Mouse (Mus musculus) neural tube, embryonic 10.5 days (tissue): ENCODE measurements around the gene Myt1.
"Not testable (repeated sequence)": the region's sequence is repeated elsewhere in the genome, so short reads cannot be mapped to it uniquely, and the experiment has no call there.

Experiments
- DNase-seq: peaks from one replicate; pipeline ENCODE4 v3.0.0-alpha.2; 2017; ENCODE audit warnings: low spot score; ENCODE audit errors: extremely low spot score

The Myt1 gene

DNA sequence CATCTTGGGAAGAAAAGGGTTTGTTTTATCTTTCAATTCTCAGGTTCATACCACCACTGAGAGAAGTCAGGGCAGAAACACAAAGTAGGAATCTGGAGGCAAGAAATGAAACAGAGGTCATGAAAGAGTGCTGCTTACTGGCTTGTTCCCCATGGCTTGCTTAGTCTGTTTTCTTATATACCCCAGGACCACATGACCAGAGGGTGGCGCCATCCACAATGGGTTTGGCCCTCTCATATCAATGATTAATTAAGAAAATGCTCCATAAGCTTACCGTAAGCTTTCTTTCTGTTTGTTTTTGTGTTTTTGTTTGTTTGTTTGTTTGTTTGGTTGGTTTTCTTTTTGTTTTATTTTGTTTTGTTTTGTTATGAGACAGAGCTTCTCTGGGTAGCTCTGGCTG, 14.6 kb downstream of the Myt1 start:
- no peak for DNase-seq

DNA sequence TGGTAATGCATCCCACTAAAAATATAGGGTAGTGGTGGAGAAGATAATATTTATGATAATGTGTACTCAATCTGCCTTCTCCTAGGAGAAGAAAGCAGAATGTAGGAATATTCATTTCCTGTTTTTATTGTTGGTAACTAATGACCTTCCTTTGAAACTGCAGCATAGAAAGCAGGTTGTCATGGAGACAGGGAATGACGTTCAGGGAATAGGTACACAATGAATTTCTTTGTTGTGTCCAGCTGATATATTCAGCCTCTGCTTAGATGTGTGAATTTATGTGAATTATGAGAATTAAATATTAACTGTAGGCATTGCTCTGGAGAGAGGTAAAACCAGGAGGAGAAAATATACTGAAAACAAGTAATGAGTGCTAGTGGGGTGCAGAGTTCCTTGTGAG, 18.3 kb downstream of the Myt1 start:
- no peak for DNase-seq

DNA sequence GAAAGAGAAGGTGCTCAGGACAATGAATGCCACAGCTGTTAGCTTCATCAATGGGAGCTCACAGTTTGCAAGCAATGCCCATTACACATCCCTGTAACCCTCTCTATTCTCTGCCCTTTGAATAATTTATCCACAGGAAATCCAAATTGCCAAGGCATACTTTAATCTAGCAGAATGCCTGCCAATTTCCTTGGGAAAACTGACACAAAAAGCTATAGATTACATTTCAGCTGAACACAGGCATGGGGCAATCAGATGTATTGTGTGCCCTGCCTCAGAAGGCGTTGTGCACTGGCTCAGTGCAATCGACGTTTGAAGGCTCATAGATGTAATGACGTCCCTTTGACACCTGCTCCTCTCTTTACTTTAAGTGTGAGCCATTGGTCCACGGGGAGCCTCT, 24.7 kb downstream of the Myt1 start:
- no peak for DNase-seq

DNA sequence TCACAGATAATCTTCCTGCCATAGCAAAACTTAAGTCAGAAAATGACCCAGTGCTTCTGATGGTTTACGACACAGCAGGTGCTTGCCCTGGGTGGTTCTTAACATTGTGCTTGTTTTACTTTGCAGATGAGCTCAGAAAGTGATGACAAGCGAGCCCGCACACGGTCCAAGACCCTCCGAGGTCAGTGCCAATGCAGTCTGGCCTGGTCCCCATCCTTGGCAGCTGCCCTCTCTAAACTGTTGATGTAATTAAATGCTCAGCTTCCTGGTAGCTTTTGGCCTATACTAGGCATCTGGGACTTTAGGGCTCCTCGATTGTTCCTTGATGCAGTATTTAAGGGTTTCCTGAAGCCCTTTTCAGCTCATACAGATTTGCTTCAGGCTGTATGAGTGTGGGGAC, 26.3 kb downstream of the Myt1 start:
- no peak for DNase-seq

DNA sequence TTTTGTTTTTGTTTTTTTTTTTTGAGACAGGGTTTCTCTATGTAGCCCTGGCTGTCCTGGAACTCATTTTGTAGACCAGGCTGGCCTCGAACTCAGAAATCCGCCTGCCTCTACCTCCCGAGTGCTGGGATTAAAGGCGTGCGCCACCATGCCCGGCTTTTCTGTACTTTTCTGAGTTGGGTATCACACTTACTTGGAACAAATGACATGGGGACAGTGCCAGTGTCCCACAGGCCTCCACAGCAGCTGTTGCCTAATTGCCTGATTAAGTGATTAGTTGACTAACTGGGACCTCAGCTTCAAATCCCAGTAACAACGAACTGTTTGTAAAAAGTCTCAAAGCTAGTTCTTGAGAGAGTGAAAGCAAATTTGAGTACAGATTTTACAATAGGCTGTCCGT, 30.1 kb downstream of the Myt1 start:
- not testable (repeated sequence) for DNase-seq

- no peak for DNase-seq
These were observed 32.6 kb downstream of the Myt1 start for GRCm38 (mm10) chr2:181795641-181796130.

DNA sequence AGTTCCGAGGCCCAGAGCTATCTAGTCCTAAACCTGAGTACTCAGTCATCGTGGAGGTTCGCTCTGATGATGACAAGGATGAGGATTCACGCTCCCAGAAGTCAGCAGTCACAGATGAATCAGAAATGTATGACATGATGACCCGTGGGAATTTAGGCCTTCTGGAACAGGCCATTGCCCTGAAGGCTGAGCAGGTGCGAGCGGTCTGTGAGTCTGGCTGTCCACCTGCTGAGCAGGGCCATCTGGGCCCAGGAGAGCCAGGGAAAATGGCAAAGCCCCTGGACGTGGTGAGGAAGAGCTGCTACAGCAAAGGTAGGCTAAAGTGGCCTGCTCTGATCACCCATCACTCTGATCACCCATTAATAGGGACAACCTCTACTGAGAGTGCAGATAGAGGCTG, 34.5 kb downstream of the Myt1 start:
- DNase-seq = no peak

DNA sequence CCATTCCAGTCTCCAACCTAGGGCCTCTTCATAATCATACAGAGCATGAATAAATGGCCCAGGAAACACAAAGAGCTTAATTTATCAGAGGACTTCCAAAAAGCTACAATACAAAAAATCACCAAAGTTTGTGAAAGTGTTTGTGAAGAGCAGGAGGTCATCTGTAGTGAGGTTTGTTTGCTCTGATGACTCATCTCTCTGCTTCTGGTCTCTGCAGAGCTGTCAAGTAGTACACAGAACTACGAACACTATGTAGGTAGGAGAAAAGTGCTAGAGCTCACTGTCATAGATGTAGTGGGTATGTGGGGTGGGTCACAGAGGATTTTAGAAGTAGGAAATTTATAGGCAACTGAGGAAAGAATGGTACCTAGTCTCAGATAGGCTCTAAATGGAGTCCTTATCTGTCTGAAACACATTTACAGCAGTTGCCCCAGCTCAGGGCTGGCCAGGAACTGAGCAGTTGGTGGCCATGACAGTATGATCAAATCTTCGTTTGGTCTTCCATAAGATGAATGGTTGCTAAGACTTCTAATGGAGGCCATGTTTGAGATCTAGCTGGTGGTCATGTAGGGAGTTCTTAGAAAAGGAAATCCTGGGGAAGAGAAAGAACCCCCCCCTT, 66.0 kb downstream of the Myt1 start:
- DNase-seq = no peak

DNA sequence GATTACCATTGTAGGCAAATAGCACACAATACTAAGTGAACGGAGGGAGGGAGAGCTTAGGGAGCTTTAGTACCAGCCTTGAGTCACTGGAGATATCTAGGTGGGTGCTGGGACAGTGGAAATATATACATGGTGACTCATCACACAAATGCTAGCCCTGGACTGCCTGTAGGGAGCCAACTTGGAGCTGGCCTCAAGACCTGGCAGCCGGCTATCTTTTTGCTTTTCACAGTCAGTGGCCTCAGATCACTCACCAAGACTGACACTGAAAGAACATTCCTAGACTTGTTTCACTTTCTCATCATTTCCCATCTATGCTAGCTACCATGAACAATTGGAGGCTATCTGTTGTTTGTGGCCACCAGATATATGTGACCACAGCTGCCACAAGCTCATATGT, 69.6 kb downstream of the Myt1 start:
- DNase-seq = no peak

GRCm38 (mm10) chr2:181837372-181838292, 74.5 kb downstream of the Myt1 start, which contains the start of gene Pcmtd2:
Gene Pcmtd2 (plus strand): TSS chr2:181837854.
- DNase-seq = peak; percentile 89

DNA sequence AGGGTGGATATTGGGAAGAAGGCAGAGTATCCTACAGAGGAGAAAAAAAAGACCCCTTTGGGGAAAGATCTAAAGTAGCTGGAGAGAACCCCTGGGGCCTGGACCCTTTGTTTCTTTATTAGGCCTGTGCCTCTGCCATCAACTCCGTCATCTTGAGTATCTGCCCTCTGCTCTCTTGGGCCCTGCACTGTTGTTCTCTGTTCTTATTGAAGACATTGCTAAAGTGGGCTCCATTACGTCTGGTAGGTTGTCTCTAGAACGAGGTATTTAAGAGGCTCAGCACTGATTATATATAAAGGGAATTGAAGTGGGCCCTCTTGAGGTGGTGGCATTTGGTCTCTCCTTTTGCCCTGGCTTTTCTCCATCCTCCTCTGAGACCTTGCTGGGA, 75.2 kb downstream of the Myt1 start:
- no peak for DNase-seq

DNA sequence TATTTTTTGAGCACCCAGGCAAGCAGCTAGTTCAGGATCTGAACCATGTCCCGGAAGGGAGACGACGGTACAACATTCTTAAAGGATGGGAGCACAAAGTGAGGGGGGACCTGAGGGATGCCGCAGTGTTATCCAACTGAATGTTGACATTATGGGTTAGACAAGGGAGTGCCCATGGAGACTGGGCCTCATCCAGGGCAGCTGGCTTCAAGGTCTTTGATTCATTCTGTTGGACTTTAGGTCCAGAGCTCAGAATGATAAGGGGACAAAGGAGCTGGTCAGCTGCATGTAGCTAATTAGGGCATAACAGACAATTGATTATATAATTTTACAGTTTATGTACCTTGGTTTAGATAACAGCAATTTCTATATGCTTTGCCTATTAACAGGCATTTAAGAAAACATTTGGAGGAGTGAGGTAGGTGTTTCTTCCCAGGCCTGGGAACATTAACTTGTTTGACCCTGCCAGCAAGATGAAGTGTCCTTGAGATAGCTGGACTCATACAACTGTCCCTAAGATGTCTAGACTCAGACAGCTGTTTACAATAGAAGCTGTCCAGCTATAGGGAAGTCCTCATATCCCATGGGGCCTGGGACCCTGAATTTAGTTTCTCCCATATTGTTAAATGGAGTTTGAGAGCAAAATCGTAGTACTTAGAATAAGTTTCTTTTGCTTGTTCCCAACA, 82.7 kb downstream of the Myt1 start:
- DNase-seq = no peak

GRCm38 (mm10) chr2:181863791-181864535, 100.8 kb downstream of the Myt1 start, which contains the start of gene Polr3k:
Gene Polr3k (plus strand): TSS chr2:181864337.
- DNase-seq = peak; percentile 86

- DNase-seq = no peak
These were observed 101.4 kb downstream of the Myt1 start for GRCm38 (mm10) chr2:181864536-181864860.

DNA sequence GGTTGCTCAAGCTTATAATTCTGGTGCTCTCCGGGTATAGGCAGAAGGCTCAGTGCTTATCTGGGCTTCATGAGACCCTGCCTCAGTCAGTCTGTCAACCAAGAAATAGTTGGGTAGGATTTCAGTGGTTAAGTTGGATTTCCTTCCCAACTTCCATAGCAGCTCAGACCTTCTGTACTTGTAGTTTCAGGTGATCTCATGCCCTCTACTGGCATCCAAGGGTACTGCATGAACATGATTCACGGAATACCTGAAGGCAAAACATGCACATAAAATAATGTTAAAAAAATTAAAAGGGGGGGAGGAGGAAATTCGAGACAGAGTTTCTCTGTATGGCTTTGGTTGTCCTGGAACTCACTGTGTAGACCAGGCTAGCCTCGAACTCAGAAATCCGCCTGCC, 103.8 kb downstream of the Myt1 start:
- DNase-seq = peak; percentile 69

DNA sequence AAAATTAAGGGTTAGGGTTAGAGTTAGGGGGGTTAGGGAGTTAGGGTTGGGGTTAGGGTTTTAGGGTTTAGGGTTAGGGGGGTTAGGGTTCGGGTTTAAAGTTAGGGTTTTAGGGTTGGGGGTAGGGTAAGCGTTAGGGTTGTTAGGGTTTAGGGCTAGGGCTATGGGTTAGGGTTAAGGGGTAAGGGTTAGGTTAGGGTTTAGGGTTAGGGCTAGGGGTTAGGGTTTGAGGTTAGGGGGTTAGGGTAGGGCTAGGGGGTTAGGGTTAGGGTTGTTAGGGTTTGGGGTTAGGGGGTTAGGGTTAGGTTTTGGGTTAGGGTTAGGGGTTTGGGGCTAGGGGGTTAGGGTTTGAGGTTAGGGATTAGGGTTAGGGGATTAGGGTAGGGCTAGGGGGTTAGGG, 107.9 kb downstream of the Myt1 start:
- DNase-seq = no peak
